Mouse (Mus musculus): Measurements from ENCODE around the gene Wbp4.
"Not testable (repeated sequence)": the region's sequence is repeated elsewhere in the genome, so short reads cannot be mapped to it uniquely, and the experiment has no call there.

The Wbp4 gene

DNA sequence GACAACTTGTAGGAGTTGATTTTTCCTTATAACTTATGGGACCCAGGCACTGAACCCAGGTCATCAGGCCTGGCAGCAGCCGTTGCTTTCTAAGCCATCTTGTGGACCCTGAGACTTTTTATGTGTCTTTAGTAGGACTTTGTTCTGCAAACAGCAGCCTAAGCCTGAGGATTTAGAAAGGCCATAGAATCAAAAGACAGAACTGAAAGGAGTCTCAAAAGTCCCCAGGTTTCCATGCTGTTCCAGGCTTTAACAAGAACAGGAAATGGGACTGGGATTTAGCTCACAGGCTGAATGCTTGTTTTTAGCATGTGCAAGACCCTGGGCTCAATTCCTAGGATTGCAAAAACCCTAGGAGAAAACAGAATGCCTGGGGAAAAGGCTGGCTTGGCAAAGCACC, 26.5 kb upstream of the Wbp4 start:
- no peak for DNase-seq (ENCODE audit: low spot score in 2 of 2)

- no peak for DNase-seq (ENCODE audit: low spot score in 2 of 2)
Measured at GRCm38 (mm10) chr14:79506207-79506606, 24.9 kb upstream of the Wbp4 start.

GRCm38 (mm10) chr14:79504246-79505006, 23.1 kb upstream of the Wbp4 start:
- no peak for DNase-seq (ENCODE audit: low spot score in 2 of 2)

DNA sequence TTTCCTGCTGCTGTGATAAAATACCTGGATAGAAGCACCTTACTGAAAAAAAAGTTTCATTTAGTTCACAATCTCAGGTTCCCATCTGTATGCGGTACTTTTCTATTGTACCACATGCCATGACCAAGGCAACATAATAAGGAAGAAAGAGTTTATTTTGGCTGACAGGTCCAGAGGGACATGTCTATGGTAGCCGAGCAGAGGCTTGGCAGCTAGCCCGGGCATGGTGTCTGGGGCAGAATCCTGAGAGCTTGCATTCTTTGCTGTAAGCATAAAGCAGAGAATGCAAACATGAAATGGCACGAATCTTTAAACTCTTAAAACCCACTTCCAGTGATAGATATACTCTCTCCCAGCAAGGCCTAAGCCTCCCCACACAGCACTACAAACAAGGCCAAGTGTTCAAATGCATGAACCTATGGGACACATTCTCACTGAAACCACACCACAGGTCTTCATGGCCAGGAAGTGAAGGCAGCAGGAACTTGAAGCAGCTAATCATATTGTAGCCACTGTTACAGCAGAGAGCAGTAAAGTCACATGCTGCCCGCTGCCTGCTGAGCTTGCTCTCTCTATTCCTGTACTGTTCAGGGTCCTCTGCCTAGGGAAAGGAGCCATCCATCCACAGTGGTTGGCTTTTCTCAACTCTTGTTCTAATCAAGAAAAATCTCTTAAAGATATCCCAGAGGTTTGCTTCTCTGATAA, 22.2 kb upstream of the Wbp4 start:
- DNase-seq (ENCODE audit: low spot score in 2 of 2), result no peak

- DNase-seq (ENCODE audit: low spot score in 2 of 2), result no peak
Measured at GRCm38 (mm10) chr14:79500756-79501155, 19.4 kb upstream of the Wbp4 start.

DNA sequence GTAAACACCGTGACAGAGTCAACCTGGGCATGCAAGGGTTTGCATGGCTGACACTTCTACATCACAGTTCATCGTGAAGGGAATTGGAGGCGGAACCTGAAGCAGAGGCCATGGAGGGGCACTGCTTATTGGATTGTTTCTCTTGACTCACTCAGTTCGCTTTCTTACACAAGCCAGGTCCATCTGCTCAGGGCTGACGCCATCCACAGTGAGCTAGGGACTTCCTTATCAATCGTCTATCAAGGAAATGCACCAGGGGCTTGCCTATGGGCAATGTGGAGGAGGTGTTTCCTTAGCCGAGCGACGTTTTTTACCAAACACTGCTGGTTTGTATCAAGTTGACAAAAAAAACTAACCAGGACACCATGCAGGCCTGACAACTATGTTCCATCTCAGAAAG, 18.0 kb upstream of the Wbp4 start:
- no peak for DNase-seq (ENCODE audit: low spot score in 2 of 2)

DNA sequence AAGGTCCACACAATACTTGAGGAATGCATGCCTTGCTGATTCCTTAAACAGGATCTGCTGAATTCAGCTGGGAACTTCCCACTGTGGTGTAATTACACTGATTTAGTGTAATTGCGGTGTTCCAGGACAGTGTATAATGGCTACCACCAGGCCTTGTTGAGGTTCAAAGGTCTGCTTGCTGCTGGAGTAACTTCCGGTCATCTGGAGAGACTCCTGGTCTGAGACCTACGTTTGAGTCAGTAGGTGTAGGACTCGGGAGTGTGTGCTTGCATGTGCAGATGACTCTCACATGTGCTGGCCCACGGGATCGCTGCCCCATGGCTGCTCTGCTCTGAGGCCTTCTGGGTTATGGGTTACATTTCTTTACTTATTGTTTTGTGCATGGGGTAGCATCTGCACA, 13.0 kb upstream of the Wbp4 start:
- DNase-seq (ENCODE audit: low spot score in 2 of 2), result no peak

DNA sequence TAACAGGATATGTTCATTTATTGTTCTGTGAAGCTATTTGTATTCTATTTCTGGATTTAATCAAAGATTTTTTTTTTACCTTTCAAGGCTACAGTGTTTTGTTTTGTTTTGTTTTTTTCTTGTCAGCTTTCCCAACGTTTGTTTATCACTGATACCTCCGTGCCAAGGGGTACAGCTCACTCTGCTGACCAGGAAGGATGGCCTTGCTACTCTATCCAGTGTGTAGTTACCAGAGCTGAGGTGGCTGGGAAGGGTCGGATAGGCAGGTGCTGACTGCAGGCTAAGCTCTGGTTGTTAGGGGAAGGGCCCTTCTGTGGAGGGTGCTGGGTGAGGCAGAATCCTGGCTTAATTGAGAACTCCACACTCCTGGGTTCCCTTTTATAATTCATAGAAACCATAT, 8.9 kb upstream of the Wbp4 start:
- no peak for DNase-seq (ENCODE audit: low spot score in 2 of 2)

DNA sequence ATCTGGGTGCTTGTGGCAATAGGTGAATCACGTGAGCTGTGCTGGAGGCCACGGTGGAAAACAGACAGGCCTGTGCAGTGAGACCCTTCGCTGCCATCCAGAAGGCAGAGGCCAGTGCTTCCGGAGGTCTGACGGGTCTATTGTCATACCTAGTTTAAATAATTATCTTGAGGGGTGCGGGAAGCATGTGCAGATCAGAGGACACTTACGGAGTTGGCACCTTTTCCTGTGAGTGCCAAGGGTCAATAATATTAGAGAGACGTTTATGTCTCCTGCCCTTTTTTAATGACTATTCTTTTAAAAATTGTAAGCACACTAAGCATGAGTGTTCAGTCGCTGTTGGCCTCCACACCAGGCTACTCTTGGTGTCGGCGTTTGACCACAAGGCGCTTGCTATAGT, 7.8 kb upstream of the Wbp4 start:
- DNase-seq (ENCODE audit: low spot score in 2 of 2), result no peak

DNA sequence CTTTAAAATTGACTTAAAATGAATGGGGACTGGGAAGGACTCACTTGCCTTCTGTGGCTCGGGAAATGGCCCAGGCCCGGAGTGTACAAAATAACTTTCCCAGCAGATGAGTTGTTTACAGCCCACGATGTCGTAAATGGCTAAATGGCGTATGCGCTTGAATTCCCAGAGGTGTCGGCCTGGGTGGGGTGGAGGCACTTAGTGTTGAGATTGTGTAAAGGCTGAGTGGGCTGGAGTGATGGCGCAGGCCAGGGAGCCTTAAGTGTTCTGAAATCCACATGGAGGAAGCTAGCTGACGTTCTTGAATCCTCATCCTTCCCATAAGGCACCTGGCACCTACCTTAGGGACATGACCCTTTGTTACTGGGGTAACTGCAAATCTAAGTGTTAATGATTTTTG, 7.2 kb upstream of the Wbp4 start:
- no peak for DNase-seq (ENCODE audit: low spot score in 2 of 2)

DNA sequence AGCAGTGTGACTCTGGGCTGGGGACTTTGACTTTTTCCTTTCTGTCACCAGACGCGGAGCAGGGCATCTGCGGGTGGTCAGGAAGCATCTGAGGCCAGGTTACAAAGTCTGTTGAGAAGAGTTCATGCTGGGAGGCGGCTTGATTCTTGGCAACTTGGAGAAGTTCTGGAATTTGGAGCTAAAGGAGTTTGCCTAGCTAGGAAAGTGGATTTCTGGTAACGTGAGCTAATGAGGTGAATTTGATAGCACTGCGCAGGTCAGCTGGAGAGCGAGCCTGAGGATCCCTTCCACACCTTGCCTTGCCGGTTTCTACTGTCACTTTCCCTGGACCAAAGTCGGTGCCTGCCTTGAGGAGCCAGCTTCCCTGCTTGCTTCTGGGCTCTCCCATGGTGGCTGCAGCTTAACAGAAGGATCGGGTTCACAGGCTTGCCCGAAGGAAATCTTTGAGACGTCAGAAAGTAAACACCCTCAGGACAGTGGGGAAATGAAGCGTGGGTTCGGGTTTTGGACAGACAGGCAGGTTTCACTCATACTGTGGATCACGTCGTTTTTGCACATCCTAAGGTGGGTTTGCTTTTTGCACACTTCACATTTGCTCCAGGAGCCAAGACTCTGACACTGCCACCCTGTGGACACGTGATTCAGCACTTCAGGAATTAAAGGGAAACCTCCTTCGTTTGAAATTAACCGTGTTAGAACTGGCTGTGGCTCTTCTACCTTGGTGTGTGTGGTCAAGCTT, 5.8 kb upstream of the Wbp4 start:
- DNase-seq (ENCODE audit: low spot score in 2 of 2), result peak; percentile 52 to 65

DNA sequence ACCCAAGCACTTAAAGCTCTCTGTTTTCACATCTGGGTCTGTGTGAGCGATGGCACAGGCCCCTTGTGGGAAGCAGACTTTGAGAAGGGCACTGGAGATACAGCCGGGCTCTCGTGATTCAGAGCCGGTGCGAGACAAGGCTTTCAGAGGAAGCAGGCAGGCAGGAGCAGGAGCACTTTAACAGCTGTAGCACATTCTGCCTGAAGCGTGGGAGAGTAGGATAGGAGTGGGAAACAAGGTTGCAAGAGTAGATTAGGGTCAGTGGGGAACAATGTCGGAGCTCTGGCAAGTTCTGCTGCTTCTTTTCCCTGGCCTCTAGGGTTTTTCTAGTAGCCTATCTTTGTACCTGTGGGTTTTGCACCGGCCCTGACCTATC, 5.3 kb upstream of the Wbp4 start:
- no peak for DNase-seq (ENCODE audit: low spot score in 2 of 2)

DNA sequence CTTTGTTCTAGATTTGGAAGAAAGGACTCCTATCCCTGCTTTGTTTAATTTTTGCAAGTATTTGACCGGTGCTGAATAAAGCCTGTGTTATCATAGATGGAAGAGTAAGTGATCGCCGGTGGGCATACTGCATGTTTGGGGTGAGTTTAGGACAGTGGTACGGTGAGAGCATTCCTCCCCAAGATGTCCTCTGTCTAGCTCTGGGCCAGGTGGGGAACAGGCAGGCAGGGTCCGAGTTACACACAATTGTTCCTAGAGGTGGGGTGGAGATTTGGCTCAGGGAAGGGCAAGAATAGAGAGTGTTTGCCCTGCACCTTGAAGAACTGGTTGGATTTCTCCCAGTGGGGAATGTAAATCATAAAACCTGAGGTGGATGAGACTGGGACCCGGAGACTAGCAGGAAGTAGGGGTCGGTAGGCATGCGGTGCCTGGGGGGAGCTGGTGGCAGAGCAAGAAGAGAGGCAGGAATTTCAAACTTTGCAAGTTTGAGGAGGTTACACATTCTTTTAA, 2.3 kb upstream of the Wbp4 start:
- DNase-seq (ENCODE audit: low spot score in 2 of 2), result no peak

GRCm38 (mm10) chr14:79482747-79483355, 1.5 kb upstream of the Wbp4 start:
- DNase-seq (ENCODE audit: low spot score in 2 of 2), result no peak

DNA sequence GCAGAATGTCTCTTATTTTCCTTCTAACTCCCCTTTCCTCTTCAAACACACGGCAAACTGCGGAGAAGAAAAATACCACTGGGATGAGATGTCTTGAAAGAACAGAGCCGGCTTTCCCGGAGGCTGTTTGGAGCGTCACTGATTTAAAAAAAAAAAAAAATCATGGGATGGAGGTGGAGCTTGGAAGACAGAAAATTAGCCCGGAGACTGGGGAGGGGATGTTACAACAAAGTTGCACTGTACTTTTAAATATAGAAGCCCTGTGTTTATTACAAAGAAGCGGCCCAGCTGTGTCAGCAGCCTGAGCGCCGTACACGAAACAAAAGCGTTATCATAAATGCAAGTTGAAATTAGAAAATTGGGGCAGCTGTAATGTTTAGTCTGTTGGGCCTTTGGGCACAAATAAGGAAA, 936 bp upstream of the Wbp4 start:
- peak; percentile 39 to 53 for DNase-seq (ENCODE audit: low spot score in 2 of 2)

DNA sequence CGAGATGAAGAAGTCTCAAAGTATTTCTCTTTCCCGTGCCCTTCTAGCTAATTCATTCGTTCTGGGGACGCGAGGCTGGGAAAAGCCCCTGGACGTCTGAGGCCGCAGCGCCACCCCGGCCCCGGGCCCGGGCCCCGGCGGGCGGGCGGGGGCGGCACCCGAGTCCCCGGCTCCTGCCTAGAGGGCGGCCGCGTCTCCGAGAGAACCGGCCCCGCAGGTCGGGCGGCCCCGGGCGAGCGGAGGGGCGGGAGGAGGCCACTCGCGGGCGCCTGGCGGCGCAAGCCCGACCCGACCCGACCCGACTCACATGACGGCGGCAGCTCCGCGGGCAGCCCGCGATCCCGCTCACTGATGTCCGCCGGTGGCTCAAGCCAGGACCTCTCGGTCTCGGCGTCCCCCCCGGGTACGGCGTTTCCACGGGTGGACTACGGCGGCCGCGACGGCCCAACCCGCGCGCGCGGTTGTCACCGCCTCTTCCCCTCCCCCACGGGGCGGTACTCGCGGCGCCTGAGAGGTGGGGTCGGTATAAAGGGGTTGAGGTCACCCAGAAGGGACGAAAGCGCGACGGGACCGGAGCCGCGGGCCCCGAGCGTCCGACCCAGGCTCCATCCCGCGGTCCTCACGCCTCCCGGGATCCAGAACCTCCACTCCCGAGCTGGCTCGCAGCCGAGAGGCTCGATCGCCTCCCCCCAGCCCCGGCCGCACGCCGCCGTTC, 539 bp downstream of the Wbp4 start, which contains the start of gene Elf1:
Gene Elf1 (plus strand): TSS at position 571 of the 715 bp plus-strand sequence.
- DNase-seq (ENCODE audit: low spot score in 2 of 2), result peak; percentile 96

DNA sequence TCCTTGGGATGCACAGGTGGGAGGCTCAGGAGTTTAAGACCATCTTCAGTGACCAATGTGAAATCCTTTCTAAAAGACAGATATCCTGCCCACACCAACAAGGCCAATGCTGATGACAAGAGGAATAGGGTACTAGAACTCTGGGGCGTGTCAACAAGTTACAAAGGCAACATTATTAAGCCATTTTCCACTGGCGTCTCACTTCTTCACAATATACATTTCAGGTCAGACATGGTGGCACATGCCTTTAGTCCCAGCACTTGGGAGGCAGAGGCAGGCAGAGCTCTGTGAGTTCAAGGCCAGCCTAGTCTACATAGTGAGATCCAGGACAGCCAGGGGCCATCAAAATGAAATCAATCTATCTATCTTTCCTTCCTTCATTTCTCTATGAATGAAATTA, 7.9 kb downstream of the Wbp4 start:
- no peak for DNase-seq (ENCODE audit: low spot score in 2 of 2)

GRCm38 (mm10) chr14:79467621-79468020, 13.7 kb downstream of the Wbp4 start:
- peak; percentile 71 to 79 for DNase-seq (ENCODE audit: low spot score in 2 of 2)

- DNase-seq (ENCODE audit: low spot score in 2 of 2), result no peak
Measured at GRCm38 (mm10) chr14:79465623-79466022, 15.7 kb downstream of the Wbp4 start.

- no peak for DNase-seq (ENCODE audit: low spot score in 2 of 2)
Measured at GRCm38 (mm10) chr14:79460988-79461387, 20.3 kb downstream of the Wbp4 start.

- DNase-seq (ENCODE audit: low spot score in 2 of 2), result no peak
Measured at GRCm38 (mm10) chr14:79460401-79460800, 20.9 kb downstream of the Wbp4 start.

DNA sequence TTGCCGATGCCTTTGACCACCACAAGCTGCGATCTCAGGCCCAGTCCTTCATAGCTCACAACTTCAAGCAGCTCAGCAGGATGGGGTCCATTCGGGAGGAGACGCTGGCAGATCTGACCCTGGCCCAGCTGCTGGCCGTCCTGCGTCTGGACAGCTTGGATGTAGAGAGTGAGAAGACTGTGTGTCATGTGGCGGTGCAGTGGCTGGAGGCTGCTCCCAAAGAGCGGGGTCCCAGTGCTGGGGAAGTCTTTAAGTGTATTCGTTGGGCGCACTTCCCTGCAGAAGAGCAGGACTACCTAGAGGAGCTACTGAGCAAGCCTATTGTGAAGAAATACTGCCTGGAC, 28.8 kb downstream of the Wbp4 start:
- not testable (repeated sequence) for DNase-seq (ENCODE audit: low spot score in 2 of 2)

Data from right cerebral cortex, adult 2 months (tissue).